Mouse (Mus musculus) c-Kit-negative CD71-positive TER-119-positive erythroid progenitor cells, embryonic 14.5 days (primary cell): Measurements from ENCODE around the gene Mrpl27.
A peak's percentile ranks its signal among the peaks of the same experiment; 100 is the strongest.
"Not testable (repeated sequence)": the region's sequence is repeated elsewhere in the genome, so short reads cannot be mapped to it uniquely, and the experiment has no call there.

ENCODE experiments used
- DNase-seq: peaks from one replicate; pipeline ENCODE4 v3.0.0-alpha.2; 2013; ENCODE audit warnings: low read depth, low spot score

Gene Mrpl27

GRCm38 (mm10) chr11:94674984-94675383 lies 21.4 kb downstream of the Mrpl27 start:
- no peak for DNase-seq

- no peak for DNase-seq
Observed at GRCm38 (mm10) chr11:94675446-94675845, 21.9 kb downstream of the Mrpl27 start.

GRCm38 (mm10) chr11:94676308-94676707 lies 22.7 kb downstream of the Mrpl27 start:
- DNase-seq, result no peak

- DNase-seq, result peak; percentile 75
Observed at GRCm38 (mm10) chr11:94676754-94677606, 23.4 kb downstream of the Mrpl27 start, which contains the start of gene Xylt2. Gene Xylt2 (minus strand): TSS chr11:94677515.

DNA sequence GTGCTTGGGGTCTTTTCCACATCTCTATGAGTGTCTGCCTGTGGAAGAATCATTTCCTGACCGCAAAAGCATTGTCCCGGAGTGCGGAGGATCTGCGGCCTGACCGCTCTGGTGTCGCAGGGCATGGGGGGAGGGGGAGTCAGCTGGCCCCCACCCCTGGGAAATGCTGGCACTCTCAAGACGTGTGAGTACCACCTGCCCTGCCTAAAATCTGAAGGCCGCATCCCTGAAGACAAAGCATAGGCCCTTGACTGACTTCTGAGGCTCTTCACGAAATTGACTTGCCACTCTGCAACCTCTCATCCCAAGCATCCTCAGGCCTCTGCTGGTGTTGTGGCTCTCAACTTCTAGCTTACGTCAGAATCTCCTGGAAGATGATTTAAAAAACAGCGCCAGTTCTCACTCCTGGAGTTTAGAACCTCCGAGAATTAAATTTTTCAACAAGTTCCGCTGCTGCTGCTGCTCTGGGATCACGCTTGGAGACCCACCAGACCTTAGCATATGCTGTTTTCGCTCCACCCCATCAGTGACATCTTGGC lies 24.1 kb downstream of the Mrpl27 start:
- no peak for DNase-seq

DNA sequence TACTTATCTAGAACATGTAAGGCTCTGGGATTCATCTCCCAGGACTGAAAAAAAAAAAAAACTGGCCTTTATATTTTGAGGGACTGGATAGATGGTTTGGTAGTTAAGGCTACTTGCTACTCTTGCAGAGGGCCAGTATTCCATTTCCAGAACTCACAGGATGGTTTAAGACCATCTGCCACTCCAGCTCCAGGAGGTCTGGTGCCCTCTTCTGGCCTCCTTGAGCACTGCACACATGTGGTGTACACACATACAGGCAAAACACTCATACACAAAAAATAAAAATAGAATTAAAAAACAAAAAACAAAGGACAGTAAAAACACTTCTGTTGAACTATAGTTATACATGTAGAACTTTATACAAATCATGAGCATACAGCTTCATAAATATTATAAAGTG lies 27.1 kb downstream of the Mrpl27 start:
- DNase-seq, result no peak

GRCm38 (mm10) chr11:94681640-94682039 lies 28.1 kb downstream of the Mrpl27 start:
- no peak for DNase-seq

DNA sequence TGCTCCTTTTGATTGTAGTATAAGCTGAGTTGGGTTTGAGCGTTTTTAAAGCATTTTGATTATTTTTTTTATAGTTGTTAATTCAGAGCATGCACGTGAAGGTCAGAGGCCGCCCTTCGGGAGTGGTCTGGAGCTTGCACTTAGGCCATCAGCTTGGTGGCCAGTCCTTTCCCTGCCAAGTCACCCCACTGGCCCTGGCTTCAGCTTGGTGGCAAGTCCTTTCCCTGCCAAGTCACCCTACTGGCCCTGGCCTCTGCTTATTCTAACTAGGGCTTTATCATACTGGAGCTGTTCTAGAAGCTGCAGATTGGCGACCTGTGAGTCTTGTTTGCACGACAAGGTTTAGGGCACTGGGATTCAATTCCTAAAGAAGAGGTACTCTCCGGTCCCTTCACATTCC lies 28.9 kb downstream of the Mrpl27 start:
- DNase-seq, result no peak

GRCm38 (mm10) chr11:94687178-94687577 lies 33.6 kb downstream of the Mrpl27 start:
- DNase-seq, result no peak

DNA sequence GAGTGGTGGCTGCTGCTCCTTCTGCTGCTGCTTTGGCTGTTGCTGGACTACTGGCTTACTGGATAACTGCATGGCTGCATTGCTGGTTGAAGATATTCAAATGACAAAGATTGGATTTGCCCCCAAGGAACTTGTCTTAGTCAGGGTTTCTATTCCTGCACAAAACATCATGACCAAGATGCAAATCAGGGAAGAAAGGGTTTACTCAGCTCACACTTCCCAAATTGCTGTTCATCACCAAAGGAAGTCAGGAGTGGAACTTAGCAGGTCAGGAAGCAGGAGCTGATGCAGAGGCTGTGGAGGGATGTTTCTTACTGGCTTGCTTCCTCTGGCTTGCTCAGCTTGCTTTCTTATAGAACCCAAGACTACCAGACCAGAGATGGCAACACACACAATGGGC lies 38.9 kb downstream of the Mrpl27 start:
- not testable (repeated sequence) for DNase-seq

DNA sequence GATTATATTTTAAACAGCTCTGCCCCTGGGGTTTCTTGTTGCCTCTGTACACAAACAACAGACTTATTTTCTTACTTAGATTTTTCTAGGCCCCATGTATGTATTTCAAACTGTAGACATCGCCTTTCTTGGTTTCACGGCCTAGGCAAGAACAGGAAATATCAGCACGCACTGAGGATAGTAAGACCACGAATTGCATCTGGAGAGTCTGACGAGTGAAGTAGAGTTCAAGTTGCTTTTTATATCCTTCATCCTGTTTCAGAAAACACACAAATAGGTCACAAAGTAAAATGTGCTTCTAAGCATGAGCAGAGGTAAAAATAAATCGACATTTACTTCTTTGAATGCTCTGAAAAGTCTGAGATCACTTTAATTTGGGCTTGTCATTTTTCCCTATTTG lies 41.9 kb downstream of the Mrpl27 start:
- DNase-seq, result no peak

DNA sequence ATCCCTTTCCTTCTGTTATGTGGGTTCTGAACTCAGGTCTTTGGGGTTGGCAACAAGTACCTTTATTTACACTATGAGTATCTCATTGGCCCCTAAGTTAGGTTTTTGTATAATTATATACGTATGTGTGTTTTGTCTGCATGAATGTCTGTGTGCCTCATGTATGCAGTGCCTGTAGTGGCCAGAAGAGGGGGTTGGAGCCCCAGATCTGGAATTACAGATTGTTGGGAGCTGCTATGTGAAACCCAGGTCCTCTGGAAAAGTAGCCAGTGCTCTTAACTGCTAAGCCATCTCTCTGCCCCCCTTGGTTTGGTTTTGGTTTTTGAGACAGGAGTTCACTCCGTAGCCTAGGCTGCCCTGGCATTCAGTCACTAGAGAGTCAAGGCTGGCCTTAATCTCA lies 43.6 kb downstream of the Mrpl27 start:
- DNase-seq, result no peak

GRCm38 (mm10) chr11:94697703-94698464 lies 44.3 kb downstream of the Mrpl27 start:
- no peak for DNase-seq

DNA sequence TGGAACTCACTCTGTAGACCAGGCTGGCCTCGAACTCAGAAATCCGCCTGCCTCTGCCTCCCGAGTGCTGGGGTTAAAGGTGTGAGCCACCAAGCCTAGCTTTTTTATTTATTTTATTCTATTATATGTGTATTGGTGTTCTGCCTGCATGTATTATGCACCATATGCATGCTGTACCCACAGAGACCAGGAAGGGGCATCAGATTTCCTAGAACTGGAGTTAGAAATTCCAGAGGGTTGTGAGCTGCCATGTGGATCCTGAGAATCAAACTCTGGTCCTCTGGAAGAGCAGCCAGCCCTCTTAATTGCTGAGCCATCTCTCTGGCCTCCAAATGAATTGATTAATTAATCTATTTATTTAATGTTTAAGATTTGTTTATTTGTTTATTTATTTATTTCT lies 45.8 kb downstream of the Mrpl27 start:
- no peak for DNase-seq

DNA sequence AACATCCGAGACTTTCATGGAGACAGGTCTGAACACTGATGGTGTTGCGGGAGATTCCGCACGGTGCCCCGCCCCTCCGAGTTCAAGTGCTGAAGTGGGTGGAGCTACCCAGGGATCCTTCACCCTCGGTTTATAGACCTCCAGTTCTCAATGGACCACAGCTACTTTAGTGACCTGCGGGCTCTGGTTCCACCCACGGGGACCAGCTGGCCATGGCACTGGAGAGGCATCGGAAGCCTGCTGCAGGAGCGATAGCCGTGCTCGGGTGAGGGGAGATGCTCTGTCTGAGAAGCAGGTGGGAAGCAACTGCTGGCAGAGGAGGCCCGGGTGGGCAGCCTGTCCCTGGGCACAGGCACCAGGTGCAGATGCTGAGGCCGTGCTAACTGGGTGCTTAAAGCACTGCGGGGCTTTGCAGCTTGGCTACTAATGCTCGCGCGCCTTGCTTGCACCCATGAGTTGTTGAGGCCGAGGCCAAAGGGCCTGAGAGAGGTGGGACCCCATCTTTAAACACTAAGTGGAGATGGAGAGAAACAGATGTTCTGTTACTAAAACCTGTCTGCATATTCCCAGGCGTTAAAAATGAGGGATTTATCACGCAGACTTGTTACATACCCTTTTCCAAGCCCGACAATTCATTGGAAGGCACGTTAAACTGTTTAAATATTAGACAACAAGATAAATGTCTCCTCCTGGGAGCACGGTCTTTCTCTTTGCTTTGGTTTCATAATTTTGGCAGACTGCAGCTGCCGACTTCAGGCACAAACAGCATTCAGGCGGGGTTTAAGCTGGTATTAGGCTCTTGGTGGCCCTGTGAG lies 48.0 kb downstream of the Mrpl27 start:
- DNase-seq, result no peak

DNA sequence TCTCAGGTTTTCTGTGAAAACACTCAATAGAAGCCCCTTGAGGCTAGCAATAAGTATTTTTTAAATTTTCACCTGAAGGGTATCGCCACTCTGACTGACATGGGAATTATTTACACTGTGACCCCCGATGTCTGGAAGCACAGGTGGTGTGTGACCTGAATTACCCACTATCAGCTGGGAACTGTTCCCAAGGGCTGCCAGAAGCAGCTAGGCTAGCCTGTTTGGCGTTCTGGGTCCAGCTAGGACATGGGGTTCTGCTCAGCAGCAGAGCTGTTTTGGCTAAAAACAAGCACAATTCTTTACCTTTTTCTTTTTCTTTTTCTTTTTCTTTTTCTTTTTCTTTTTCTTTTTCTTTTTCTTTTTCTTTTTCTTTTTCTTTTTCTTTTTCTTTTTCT lies 48.6 kb downstream of the Mrpl27 start:
- no peak for DNase-seq

DNA sequence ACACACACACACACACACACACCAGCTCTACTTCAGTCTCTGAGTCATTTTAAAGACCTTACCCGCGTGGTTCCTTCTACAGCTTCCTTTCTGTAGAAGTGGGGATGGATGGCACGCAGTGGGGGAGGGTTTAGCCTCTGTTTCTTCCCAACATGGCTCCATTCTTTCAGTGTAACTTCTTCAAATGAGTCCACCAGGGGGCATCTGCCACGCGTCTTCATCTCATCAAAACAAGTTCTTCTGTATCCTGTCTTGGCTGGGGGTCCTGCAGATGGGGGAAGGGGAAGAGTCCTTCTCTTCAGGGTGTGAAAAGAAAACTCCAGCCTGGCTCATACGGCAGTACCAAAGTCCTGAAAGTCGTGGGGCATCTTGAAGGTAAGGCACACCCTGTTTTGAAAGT lies 50.5 kb downstream of the Mrpl27 start:
- no peak for DNase-seq

DNA sequence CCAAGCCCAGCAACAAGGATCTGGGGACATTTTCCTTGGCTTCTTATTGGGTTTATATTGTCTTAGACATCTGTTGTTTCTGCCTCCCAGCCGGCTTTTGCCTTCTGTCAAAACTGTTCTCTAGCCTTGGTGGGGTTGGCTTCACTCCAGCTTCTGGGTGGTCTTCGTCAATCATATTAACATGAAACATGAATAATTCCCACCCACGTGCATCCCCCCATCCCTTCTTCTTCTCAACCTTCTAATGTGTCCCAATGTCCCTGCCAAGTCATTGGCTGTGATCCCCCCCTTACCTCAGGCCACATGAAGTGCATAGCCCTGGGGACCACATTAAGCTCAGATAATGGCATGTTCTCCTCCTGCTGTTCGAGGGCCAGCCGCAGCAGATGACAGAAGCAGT lies 50.9 kb downstream of the Mrpl27 start, which contains the start of gene Gm11541:
Gene Gm11541 (minus strand): TSS at position 28 of the 400 bp plus-strand sequence.
- no peak for DNase-seq
